Mouse (Mus musculus) gastrocnemius, postnatal 25 days (tissue): ENCODE data around the gene Pak2. TPM values are rescaled to one million over a fixed set of nuclear protein-coding genes. Genes with fewer than 3 reads are reported as not detected.
A peak's percentile ranks its signal among the peaks of the same experiment; 100 is the strongest.
"Not testable (repeated sequence)": the region's sequence is repeated elsewhere in the genome, so short reads cannot be mapped to it uniquely, and the experiment has no call there.

ENCODE experiments used
- DNase-seq: peaks from one replicate; pipeline ENCODE4 v3.0.0; 2022
- long read RNA-seq, 2 experiments: library from polyadenylated mRNA; stranded (forward); transcript quantifications; one replicate each; pipeline ENCODE4 v2.0.0; 2021
- total RNA-seq, 2 experiments: library from RNA; stranded (reverse); gene quantifications; 1 replicate in 1 of 2; 2 replicates in 1 of 2; pipeline ENCODE4 v1.2.3; 2021

The Pak2 gene
- 10 to 100 TPM; 13.8 to 14.7 TPM for total RNA-seq
- long read RNA-seq, experiment 1, full-length matches to known transcripts: 1 of 10 reads
- long read RNA-seq, experiment 1, partial matches to known transcripts: 3 of 10 reads
- long read RNA-seq, experiment 1, other reads (novel, unspliced or antisense): 6 of 10 reads
- long read RNA-seq, experiment 2, full-length matches to known transcripts: 5 of 9 reads
- long read RNA-seq, experiment 2, partial matches to known transcripts: 1 of 9 reads
- long read RNA-seq, experiment 2, other reads (novel, unspliced or antisense): 3 of 9 reads

DNA sequence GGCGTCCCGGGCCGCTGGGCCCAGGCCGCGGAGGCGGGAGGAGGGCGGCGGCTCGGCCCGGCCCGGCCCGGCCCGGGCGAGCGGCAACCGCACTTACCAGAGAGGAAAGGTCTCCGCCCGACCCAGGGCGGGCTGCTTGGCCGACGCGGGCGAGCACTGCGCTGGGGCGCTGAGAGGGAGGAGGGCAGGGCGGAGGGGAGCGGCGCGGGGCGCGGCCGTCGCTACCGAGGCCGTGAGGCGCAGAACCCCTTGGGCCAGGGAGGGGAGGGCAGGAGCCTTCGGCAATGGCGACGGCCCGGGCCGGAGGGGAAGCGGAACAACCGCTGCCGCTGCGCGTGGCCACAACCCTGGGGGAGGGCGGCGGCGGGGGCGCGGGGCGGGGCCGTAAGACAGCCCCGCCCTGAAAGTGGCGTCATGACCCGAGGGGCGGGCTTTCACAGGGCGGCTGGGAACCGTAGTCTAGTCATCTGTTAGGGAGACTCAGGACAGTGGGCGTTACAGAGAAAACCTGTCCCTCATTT is at the start of gene Pak2:
Gene Pak2 (minus strand): TSS at position 352 of the 521 bp plus-strand sequence.
- DNase-seq: peak; percentile 95

DNA sequence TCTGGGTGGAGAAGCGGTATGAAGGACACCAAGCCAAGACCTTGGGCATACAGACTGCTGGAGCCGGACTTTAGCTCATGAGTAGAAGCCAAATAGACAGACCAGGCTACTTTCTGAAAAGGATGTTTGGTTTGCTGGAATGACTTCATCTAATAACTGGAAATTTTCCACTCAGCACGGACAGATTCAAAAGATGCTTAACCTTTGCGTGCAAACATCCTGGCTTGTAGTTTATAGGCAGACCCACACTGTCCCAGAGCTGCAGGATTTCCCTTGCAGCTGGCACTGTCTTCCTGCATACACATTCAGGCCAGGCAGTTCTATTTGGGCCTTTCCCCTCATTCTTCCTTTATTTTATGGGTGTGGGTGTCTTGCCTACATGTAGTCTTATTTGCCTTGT is 47.9 kb upstream of the Pak2 start:
- no peak for DNase-seq

DNA sequence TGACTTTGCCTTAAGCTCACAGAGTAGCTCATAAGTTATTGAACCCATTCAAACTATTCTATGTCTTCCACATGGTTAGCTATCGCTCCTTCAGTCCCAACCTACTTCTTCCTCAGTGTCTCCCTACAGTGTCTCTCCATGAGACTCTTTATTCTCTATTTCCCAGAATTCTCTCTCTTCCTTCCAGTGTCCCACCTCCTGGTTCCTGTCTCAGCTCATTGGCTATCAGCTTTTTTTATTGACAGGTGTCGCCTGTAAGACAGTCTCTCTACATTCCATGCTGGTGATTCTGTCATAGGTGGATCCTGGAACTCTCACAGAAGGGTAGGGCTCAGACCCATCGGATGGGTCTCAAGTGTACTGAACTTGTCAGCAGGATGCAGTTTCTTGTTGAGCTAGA is 46.2 kb upstream of the Pak2 start:
- no peak for DNase-seq

DNA sequence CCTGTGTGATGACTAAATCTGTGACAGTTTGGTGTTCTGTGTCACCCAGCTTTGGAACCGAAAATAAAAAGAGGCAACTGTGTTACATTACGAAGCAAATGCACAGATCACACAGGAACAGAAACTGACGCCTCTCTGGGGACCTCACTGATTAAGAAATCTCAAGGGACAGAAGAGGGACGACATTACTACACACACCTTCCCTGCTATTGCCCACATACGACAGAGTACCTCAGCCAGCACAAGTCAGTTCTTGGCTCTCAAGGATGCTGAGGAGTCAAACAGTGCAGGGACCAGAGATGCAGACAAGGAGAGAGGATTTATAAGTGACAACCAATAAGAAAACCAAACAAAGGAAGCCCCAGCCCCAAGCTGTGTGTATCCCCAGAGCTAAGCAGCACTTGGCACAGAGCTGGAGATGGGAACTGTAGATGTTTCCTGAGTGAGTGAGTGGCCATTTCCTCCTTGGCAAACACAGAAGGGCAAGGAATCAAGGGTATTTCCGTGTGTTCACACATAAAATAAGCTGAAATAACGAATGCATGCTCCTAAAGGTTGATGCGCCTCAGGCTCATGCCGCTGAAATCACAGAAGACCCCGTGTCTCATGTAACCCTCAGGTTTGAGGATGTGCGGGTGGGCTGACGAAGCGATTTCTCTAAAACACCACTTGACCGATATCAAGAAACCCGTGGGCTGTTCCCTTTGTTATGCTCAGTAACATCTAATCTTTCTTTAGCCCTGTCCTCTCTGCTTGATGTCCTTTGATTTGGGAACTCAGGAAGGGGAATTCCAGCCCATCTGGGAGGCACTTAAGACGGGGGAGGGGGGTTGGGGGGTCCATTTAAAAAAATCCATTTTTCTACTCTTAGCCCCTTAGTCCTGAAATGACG is 45.5 kb upstream of the Pak2 start:
- no peak for DNase-seq

DNA sequence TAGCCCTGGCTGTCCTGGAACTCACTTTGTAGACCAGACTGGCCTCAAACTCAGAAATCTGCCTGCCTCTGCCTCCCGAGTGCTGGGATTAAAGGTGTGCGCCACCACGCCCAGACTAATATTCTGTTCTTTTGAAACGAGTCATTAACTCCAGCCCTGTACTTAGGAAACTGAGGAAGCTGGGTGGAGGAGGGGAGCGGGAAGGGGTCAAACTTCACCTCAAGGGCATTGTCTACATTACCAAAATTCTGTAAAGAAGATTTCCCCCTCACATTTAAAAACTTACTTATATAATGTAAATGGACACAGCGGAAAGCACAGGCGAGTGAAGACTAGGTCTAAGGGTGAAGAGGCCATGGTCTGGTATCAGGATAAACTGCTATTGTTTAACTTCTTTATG is 44.9 kb upstream of the Pak2 start:
- DNase-seq: no peak

DNA sequence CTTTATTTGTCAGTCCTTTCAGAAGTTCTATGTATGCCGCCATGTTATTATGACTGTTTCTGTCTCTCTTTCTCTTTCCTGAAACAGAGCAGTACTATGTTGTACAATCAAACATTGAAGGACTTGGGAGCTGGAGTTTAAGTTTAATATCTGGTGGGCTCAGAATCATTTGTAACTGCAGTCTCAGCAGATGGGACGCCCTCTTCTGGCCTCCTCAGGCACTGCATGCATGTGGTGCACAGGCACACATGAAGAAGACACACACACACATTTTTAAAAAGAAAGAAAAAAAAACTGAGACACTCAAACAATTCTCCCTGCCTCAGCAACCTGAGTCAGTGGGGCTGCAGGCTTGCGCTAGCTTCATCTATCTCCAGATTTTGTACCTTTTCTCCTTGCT is 41.3 kb upstream of the Pak2 start:
- DNase-seq: no peak

DNA sequence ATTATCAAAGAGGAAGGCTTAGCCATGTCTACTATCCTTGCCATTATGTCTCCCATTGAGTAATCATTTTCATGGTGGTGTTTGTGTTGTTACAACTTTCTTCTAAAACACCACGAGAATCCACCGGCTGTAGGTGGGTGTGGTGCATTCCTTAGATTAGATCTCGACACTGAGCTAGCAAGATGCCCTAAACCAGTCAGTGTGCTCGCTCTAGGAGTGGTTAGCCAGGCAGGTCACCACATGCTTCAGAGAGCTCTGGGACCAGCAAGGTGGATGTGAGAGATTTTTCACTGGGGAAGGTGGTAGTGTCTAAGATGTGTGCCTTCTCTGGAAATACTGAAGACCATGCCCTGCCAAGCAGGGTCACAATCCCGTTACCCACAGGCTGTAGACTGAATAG is 37.0 kb upstream of the Pak2 start:
- DNase-seq: no peak

DNA sequence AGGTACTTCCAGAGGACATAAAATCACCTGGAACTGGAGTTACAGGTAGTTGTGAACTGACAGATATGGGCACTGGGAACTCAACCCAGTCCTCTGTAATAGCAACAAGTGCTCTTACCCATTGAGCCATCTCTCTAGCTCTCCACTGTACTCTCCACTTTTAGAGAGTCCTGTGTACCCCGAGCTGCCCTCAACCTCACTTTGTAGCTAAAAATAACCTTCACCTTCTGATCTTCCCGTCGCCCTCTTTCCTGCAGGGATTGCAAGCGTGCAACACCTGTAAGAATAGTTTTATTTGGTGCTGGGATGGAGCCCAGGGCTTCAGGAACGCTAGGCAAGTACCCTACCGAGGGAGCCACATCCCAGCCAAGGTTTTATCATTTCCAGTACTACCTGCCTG is 36.6 kb upstream of the Pak2 start:
- DNase-seq: no peak

DNA sequence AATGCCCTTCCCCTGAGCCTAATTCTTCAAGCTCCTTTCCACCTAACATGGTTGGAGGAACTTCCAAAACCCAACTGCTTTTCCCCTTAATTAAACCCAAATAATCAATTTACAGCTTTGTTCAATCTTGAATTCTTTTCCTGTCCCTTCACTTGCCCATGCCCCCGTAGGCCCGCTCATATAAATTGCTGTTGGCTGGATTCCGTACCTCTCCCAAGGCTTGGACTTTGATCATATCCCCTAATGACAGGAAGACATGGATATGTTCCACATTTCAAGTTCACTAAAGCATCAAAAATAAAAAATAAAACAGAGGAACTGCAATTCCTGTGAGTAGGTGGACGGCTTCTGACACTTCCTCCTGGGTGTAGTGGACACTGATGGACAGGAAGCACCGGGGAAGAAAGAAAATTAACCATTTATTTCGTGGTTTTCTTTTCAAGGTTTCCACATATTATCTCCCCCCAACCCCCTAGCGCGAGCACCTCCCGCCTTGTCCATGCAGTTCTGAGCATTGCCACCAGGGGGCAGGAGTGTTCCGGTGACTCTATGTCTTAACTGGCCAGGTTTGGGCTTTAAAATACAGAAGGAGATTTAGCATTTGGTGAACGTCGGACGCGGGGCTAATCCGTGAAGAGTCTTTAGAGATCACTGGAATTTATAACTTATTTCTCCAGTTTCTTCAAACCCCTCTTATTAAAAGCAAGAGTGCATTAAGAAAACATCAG is 36.0 kb upstream of the Pak2 start:
- DNase-seq: peak; percentile 51

DNA sequence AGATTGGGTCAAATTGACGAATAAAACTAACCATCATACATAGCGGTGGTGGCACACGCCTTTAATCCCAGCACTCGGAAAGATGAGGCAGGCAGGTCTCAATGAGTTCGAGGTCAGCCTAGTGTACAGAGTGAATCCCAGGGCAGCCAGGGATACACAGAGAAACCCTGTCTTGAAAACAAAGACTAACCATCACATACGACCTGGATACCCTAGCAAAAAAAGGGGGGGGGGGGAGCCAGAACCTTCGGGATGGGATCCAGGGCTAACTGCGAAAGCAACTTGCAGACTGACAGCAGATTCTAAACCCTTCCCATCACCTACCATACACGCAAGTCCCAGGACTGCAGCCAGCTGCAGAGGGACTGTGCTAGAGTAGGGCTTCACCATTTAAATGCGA is 35.3 kb upstream of the Pak2 start:
- DNase-seq: no peak

DNA sequence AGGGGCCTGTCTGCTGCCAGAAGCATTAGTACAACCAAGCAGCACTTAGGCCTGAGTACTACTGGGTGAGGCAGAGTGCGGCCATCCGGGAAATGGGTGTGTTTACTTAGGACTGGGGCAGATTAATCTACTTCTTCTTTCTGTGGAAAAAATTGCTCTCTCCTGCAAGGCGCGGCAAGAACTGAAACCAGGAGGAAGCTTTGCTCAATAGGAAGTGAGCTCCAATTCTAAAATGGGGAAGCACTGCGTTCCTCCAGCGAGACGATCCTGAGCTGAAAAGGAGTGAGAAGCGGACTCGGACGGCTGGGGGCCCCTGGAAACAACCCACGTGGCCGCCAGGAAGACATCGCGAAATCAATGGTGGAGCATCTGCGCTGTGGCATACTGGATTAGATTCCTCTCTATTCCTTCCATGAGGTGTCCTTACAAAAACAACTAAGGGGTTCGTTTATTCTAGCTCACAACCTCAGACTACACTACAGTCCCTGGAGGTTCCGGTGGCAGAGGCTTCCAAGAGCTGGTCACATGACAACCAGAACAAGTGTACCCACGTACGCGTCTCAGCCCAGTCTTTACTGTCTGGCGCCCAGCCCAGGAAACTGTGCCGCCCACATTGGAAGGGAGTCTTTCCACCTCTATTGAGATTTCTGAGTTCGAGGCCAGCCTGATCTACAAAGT is 34.5 kb upstream of the Pak2 start:
- peak; percentile 41 for DNase-seq

DNA sequence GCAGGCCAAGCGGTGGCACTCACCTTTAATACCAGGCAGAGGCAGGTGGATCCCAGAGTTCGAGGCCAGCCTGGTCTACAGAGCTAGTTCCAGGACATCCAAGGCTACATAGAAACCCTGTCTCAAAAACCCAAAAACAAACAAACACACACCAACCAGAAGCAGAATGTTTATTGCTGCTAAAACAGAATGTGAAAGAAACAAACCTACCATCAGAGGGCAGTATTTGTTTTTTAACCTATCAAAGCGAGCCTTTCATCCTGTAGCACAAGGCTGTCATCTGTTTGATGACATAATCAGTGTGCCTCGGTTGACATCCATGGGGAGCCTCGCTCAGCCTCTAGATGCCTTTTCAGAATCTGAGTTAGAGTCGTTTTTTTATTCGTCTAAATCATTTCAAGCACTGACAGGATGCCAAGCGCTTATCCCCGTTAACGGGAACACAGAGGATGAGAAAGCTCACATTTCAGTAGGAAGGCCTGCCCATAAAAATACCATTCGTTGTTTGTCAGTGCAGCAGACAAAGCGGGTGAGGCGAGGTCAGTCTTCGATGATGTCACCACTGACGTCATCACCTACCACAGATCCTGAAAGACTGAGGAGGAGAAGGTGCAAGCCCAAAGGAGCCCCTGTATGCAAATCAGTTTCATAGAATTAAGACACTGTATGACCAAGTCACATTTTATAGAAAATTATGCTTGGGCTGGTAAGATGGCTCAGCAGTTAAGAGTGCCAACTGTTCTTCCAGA is 32.0 kb upstream of the Pak2 start:
- no peak for DNase-seq

DNA sequence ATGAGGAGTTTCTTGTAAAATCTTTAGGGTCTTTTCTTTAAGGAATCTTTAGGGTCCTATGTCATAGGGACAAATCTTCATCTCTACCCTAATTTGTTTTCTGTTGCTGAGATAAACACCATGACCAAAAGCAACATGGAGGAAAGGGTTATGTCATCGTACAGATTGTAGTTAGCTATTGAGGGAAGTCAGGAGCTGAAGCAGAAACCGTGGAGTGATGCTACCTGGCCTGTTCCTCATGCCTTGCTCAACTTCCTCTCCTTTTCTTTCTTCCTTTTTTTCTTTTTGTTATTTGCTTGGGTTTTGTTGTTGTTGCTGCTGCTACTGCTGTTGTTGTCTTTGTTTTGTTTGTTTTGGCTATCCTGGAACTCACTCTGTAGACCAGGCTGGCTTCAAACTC is 29.4 kb upstream of the Pak2 start:
- DNase-seq: no peak

DNA sequence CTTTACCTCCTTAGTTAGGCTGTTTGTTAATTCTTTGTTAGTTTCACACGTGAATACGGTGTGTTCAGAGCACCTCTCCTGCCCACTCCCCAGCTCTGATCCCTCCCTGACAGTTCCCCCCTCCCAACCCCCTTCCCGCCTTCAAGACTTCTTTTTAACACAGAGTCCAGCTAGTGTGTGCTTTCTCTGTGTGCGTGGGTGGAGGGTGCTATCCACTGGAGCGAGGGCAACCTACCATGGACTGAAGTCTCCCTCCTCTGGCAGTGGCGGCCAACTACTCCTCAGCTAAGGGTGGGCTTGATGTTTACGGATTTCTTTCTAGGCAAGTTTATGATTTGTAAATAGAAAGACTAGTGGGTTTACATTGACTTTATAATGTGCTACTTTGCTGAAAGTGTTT is 29.0 kb upstream of the Pak2 start:
- no peak for DNase-seq

DNA sequence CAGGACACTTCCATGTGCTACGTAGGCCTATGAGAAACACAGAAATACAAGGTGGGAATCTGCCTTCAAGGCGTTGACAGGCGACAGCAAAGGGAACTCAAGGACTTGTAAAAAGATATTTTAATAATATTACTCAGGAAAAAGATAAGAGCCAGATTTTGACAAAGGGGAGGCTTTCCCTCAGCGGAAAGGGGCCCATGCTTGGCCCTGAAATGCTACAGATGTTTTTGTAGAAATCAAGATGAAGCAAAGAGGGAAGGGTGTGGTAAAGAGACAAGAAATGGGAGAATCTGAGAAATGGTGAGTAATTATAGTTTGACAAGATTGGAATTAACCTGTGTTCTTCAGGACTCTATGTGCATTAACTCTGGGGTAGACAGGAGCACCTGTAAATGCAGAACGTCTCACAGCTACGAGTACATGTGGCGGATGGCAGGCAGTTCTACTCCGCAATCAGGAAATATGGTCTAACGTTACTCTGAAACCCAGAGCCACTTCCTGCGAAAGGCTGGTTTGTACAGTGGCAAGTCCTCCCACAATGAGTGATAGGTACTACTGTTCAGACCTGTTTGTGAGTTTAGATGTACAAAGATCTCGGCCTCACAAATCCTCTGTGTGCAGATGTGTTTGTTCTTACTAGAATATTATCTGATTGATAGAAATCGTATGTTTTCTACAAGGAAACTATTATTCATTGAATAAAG is 28.4 kb upstream of the Pak2 start:
- DNase-seq: no peak

DNA sequence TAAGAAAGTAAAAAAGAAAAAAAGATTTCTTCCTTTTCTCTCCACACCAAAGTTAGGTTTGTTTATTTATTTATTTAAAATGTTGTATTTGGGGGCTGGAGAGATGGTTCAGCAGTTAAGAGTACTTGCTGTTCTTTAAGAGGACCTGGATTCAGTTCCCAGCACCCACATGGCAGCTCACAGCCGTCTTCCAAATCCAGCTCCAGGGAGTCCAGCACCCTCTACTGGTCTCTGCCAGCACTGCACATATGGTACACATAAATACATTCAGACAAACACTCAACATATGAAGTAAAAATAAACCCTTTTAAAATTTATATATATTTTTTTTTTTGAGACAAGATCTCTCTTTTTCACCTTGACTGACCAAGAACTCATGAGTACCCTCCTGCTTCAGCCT is 26.6 kb upstream of the Pak2 start:
- DNase-seq: no peak

DNA sequence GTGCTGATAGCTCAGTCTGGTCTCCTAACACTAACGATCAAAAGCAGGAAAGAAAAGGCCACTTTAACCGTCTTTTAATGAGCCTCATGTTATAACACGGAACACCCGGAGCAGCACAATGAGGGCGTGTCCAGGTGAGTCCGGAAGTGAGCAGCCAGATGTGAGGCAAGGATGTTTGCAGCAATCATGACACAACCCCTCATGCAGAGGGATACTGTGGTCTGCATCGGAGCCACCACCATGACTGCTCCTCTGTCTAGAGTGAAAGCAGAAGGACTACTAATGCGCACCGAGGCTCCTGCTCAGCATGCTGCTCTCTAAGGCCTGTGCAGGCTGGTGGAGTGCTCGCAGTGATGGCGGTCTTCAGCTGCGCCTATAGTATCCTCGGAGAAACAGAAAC is 23.2 kb upstream of the Pak2 start:
- DNase-seq: no peak

DNA sequence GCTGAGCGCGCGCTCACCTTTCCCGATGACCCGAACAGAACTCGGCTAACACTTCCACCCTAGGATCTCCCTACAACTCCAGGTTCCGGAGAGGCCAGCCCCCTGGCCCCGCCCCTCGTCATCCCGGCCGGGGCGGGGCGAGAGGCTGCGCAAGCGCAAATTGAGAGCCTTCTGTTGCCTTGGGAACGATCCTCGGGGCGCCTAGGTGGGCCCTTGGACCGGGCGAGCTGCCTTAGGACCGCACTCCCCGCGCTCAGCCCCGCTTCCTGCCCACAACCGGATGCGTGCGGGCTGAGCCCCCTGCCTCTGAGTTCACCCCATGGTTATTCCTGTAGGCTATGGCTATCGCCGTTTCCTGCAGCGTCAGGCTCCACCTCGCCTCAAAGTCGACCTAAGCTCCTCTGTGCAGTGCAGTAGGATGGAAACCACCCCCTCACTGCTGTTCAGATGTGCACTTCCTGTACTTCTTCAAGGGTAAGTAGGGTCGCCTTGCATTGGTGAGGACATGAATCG is 20.6 kb upstream of the Pak2 start, which contains the start of the genes Pigx and Cep19:
Gene Pigx (minus strand): TSS at position 103 of the 513 bp plus-strand sequence.
Gene Cep19 (plus strand): TSS at position 163 of the 513 bp plus-strand sequence.
- peak; percentile 90 for DNase-seq

DNA sequence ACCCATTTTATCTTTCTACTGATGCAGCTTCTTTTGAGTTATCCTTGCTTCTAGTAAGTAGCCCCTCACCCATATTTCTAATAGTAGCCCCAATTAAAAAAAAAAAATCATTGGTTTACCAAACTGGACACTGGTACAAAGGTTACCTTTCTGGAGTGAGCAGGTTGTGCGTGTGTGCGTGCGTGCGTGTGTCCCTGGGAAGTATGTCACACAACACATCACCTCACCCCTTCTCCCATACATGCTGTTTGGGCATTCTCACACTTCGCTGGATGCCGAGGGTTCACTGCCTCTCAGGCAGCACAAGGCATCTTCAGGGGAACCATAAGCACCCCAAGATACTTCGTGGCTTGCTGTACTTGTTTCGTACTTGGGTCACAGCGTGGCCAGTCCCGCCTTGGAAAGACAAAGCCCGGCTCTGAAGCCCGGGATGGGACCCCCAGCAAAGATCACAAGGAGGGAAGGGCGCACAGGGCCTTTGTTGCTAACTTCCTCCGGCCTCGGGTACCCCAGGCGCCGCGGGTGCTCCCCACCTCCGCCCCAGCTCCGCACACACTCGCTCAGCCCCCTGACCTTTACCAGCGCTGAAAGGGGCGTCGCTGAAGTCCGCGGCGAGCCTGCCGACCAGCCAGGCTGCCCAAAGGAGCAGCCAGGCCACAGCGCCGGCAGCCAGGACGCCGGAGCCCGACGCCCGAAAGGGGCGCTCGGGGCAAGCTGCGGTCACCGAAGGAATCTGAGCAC is 19.9 kb upstream of the Pak2 start:
- no peak for DNase-seq

DNA sequence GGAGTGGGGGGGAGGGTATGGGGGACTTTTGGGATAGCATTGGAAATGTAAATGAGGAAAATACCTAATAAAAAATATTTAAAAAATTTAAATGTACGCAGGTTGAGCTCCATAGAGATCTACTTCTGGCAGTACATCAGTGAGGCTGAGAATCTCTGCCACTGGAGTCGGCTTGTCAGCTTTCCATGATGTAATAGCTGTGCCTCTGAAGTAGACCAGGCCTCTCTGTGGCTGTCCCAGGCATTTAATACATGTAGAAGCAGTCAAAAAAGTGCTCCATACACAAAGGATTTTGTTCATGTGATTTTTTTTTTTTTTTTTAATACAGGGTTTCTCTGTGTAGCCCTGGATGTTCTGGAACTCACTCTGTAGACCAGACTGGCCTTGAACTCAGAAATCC is 18.6 kb upstream of the Pak2 start:
- DNase-seq: not testable (repeated sequence)
